17 mouse cellular contexts compared by ENCODE assay signal in genomic region chr1:106515611-106516010, GRCm38 (mm10).
DNase-seq lines count a peak whose midpoint lies in the region; ATAC-seq and TF ChIP-seq lines count a peak whose summit lies in the region.
"Had no signal": no experiment of that assay in that cellular context is flagged by ENCODE, and none has a peak within 500 bp of the region (broad histone marks: within the 10 kb centered on the region; RNA-seq: fewer than 3 reads in every experiment).

No protein-coding gene starts in this region.

- no peak for DNase-seq in heart, postnatal 36 days
- peak; percentile 88 for DNase-seq in CH12.LX (ENCODE audit: extremely low read depth)
- peak; percentile 59 to 64 for DNase-seq in thymus, postnatal 10 days (ENCODE audit: low spot score in 2 of 2)
- no peak for DNase-seq in layer of hippocampus, adult 11-12 months (ENCODE audit: low spot score)
- DNase-seq in midbrain, postnatal 0 days (ENCODE audit: low spot score) = no peak
- DNase-seq in lung, postnatal 25 days (ENCODE audit: low spot score) = no peak
- DNase-seq: adrenal gland, postnatal 14 days; cerebellum, adult 8-10 months; gastrocnemius, adult 2 months; heart, postnatal 14 days; kidney, postnatal 25 days; liver, embryonic 13.5 days had no signal

- no peaks in the 10 kb centered on the region for H3K9me3 ChIP-seq in heart, embryonic 16.5 days (replicated peaks; ENCODE audit: control insufficient read depth, low read length)
- H3K9me3 ChIP-seq in CH12.LX (replicated peaks; ENCODE audit: low read length) = no peaks in the 10 kb centered on the region
- no peaks in the 10 kb centered on the region for H3K9me3 ChIP-seq in megakaryocyte, embryonic 14.5 days
- no peaks in the 10 kb centered on the region for H3K9me3 ChIP-seq in midbrain, postnatal 0 days (ENCODE audit: low read length)
- H3K9me3 ChIP-seq: liver, embryonic 13.5 days; midbrain, embryonic 10.5 days had no signal

- in situ Hi-C loops in CH12.LX (cut with MboI; ENCODE audit: low pct_ligation_motif_present, low pct_unique_long_range_greater_than_20kb, low sequenced_read_pairs) = no loop called here

- H3K27me3 ChIP-seq in heart, embryonic 16.5 days (ENCODE audit: control insufficient read depth, insufficient read depth, low read length) = no peaks in the 10 kb centered on the region
- no peaks in the 10 kb centered on the region for H3K27me3 ChIP-seq in CH12.LX (replicated peaks)
- peaks cover 2% of the 10 kb centered on the region for H3K27me3 ChIP-seq in megakaryocyte, embryonic 14.5 days (replicated peaks)
- no peaks in the 10 kb centered on the region for H3K27me3 ChIP-seq in midbrain, postnatal 0 days (ENCODE audit: insufficient read depth, low read length)
- H3K27me3 ChIP-seq: liver, embryonic 13.5 days had no signal

- 75% methylated on average over 6 of the region's 6 CpGs for WGBS in heart, embryonic 16.5 days
- 86% methylated on average over 6 of the region's 6 CpGs for WGBS in midbrain, postnatal 0 days

- no peak for TF ChIP-seq POLR2A in CH12.LX (IDR thresholded peaks at IDR 0.05; ENCODE audit: low read depth, low read length)

- no peak for TF ChIP-seq CTCF in CH12.LX (conservative IDR thresholded peaks at IDR 0.05 in 1 of 2, IDR thresholded peaks at IDR 0.05 in 1 of 2; ENCODE audit: low read depth in 2 of 2, low read length in 2 of 2)
- no peak for TF ChIP-seq CTCF in midbrain, postnatal 0 days (IDR thresholded peaks at IDR 0.05)

- H3K4me1 ChIP-seq in heart, embryonic 16.5 days (ENCODE audit: control insufficient read depth, insufficient read depth, low read length) = peaks cover 18% of the 10 kb centered on the region
- peaks cover 16 to 26% of the 10 kb centered on the region in 2 experiments for H3K4me1 ChIP-seq in CH12.LX (ENCODE audit: control insufficient read depth in 1 of 2, insufficient read depth in 2 of 2)
- peaks cover 63% of the 10 kb centered on the region for H3K4me1 ChIP-seq in megakaryocyte, embryonic 14.5 days
- no peaks in the 10 kb centered on the region for H3K4me1 ChIP-seq in midbrain, postnatal 0 days (ENCODE audit: insufficient read depth, low read length)

- H3K4me2 ChIP-seq in heart, embryonic 16.5 days (ENCODE audit: low read depth, low read length) = no peak overlapping the region
- H3K4me2 ChIP-seq in CH12.LX (ENCODE audit: insufficient read depth, low read depth, poor library complexity, severe bottlenecking) = peak overlapping the region; percentile 51; the same call in 1 of the 2 replicates
- H3K4me2 ChIP-seq in midbrain, postnatal 0 days (ENCODE audit: low read depth, low read length, poor library complexity, severe bottlenecking) = no peak overlapping the region
- H3K4me2 ChIP-seq: liver, embryonic 13.5 days had no signal

- H3K4me3 ChIP-seq in heart, embryonic 16.5 days (ENCODE audit: low read length) = no peak overlapping the region
- H3K4me3 ChIP-seq in CH12.LX (replicated peaks in 1 of 3; ENCODE audit: low read depth in 2 of 3, low read length in 2 of 3, poor library complexity in 1 of 3) = no peak overlapping the region
- H3K4me3 ChIP-seq in megakaryocyte, embryonic 14.5 days (replicated peaks) = peak overlapping the region; percentile 38
- no peak overlapping the region for H3K4me3 ChIP-seq in midbrain, postnatal 0 days (ENCODE audit: low read depth, low read length)
- H3K4me3 ChIP-seq: gastrocnemius, adult 2 months; liver, embryonic 13.5 days; midbrain, embryonic 10.5 days had no signal

- no peaks in the 10 kb centered on the region for H3K79me2 ChIP-seq in CH12.LX (replicated peaks; ENCODE audit: control insufficient read depth, extremely low read depth, insufficient read depth, poor library complexity, severe bottlenecking)

- intact Hi-C loops in heart, postnatal 36 days (cut with DNase I) = no loop called here

- no peaks in the 10 kb centered on the region for H3K36me3 ChIP-seq in heart, embryonic 16.5 days (ENCODE audit: control insufficient read depth, insufficient read depth)
- H3K36me3 ChIP-seq in CH12.LX (replicated peaks in 1 of 2; ENCODE audit: control insufficient read depth in 1 of 2, insufficient read depth in 1 of 2, low read length in 1 of 2) = no peaks in the 10 kb centered on the region
- H3K36me3 ChIP-seq in megakaryocyte, embryonic 14.5 days (replicated peaks; ENCODE audit: low read length) = no peaks in the 10 kb centered on the region
- H3K36me3 ChIP-seq in midbrain, postnatal 0 days (ENCODE audit: insufficient read depth, low read length) = no peaks in the 10 kb centered on the region
- H3K36me3 ChIP-seq: liver, embryonic 13.5 days; midbrain, embryonic 10.5 days had no signal

- ATAC-seq in heart, embryonic 16.5 days (replicated peaks; ENCODE audit: extremely low read depth, insufficient read depth, low FRiP score) = peak; percentile 45
- no peak for ATAC-seq in midbrain, postnatal 0 days (ENCODE audit: low FRiP score)
- ATAC-seq: forebrain, embryonic 14.5 days; intestine, embryonic 16.5 days had no signal

- dilution Hi-C loops in CH12.LX (cut with MboI; ENCODE audit: extremely low pct_ligation_motif_present, extremely low pct_unique_long_range_greater_than_20kb, low sequenced_read_pairs) = no loop called here

- no peak overlapping the region for H3K27ac ChIP-seq in heart, embryonic 16.5 days (ENCODE audit: low read length)
- no peak overlapping the region; the same call in 1 of the 2 replicates for H3K27ac ChIP-seq in CH12.LX (ENCODE audit: insufficient read depth, low read depth)
- H3K27ac ChIP-seq in midbrain, postnatal 0 days (ENCODE audit: low read depth, low read length) = no peak overlapping the region
- H3K27ac ChIP-seq: gastrocnemius, adult 2 months; liver, embryonic 13.5 days; midbrain, embryonic 10.5 days had no signal

- H3K9ac ChIP-seq in heart, embryonic 16.5 days (ENCODE audit: low read length) = no peak overlapping the region
- H3K9ac ChIP-seq in CH12.LX (ENCODE audit: insufficient read depth, low read depth) = no peak overlapping the region
- no peak overlapping the region for H3K9ac ChIP-seq in midbrain, postnatal 0 days (replicated peaks; ENCODE audit: low read length, poor library complexity, severe bottlenecking)
- H3K9ac ChIP-seq: liver, embryonic 13.5 days had no signal

- TF ChIP-seq RAD21 in CH12.LX (IDR thresholded peaks at IDR 0.05; ENCODE audit: low read depth, low read length) = no peak; the same call in 1 of the 2 replicates

- peak; percentile 85 for TF ChIP-seq EP300 in CH12.LX (IDR thresholded peaks at IDR 0.05; ENCODE audit: low read length)

TF ChIP-seq in CH12.LX, 34 proteins besides CTCF, POLR2A, EP300 and RAD21 (continues in another document):
- TF ChIP-seq MAZ (IDR thresholded peaks at IDR 0.05; ENCODE audit: low read depth, low read length) (peak; percentile 44; the same call in 1 of the 2 replicates), USF1 (IDR thresholded peaks at IDR 0.05; ENCODE audit: low read depth, low read length) (no peak), KAT2A (IDR thresholded peaks at IDR 0.05; ENCODE audit: insufficient replicate concordance, low read length) (no peak), RCOR1 (conservative IDR thresholded peaks at IDR 0.05; ENCODE audit: low read depth, low read length) (0 out of 2 replicates have a peak, but pooled peaks have one; percentile 31), ETS1 (conservative IDR thresholded peaks at IDR 0.05; ENCODE audit: low read depth, low read length) (peak; percentile 81), NELFE (IDR thresholded peaks at IDR 0.05; ENCODE audit: low read depth, low read length) (no peak), ELF1 (IDR thresholded peaks at IDR 0.05; ENCODE audit: low read depth, low read length) (no peak), HCFC1 (IDR thresholded peaks at IDR 0.05; ENCODE audit: low read depth, low read length) (no peak; the same call in 1 of the 2 replicates), GABPA (IDR thresholded peaks at IDR 0.05; ENCODE audit: insufficient replicate concordance, low read depth, low read length) (no peak), ZNF384 (IDR thresholded peaks at IDR 0.05; ENCODE audit: low read depth, low read length) (no peak), SMC3 (IDR thresholded peaks at IDR 0.05; ENCODE audit: low read depth, low read length) (peak; percentile 12), E2F4 (IDR thresholded peaks at IDR 0.05; ENCODE audit: insufficient replicate concordance, low read depth, low read length) (no peak), POLR2AphosphoS2 (IDR thresholded peaks at IDR 0.05; ENCODE audit: low read depth, low read length) (no peak), TBP (conservative IDR thresholded peaks at IDR 0.05; ENCODE audit: low read depth, low read length) (no peak), USF2 (conservative IDR thresholded peaks at IDR 0.05; ENCODE audit: low read depth, low read length) (no peak), MAFK (IDR thresholded peaks at IDR 0.05; ENCODE audit: insufficient replicate concordance, low read length) (peak; percentile 70; the same call in 1 of the 2 replicates), JUND (conservative IDR thresholded peaks at IDR 0.05; ENCODE audit: low read depth, low read length) (0 out of 2 replicates have a peak, but pooled peaks have one; percentile 37), MEF2A (IDR thresholded peaks at IDR 0.05; ENCODE audit: borderline replicate concordance, low read depth, low read length) (peak; percentile 70; the same call in 1 of the 2 replicates), CHD1 (IDR thresholded peaks at IDR 0.05; ENCODE audit: low read depth, low read length) (no peak), JUN (IDR thresholded peaks at IDR 0.05; ENCODE audit: insufficient read depth, low read depth, low read length) (peak; percentile 13; the same call in 1 of the 2 replicates), IRF4 (IDR thresholded peaks at IDR 0.05; ENCODE audit: low read depth, low read length) (peak; percentile 89), ZC3H11A (IDR thresholded peaks at IDR 0.05; ENCODE audit: low read depth, low read length) (no peak), MXI1 (IDR thresholded peaks at IDR 0.05; ENCODE audit: low read depth, low read length) (no peak), UBTF (IDR thresholded peaks at IDR 0.05; ENCODE audit: low read depth, low read length) (no peak), MYC (IDR thresholded peaks at IDR 0.05; ENCODE audit: low read depth, low read length) (no peak), CHD2 (IDR thresholded peaks at IDR 0.05; ENCODE audit: low read length) (peak; percentile 72), PAX5 (IDR thresholded peaks at IDR 0.05; ENCODE audit: low read length) (no peak), ZMIZ1 (IDR thresholded peaks at IDR 0.05; ENCODE audit: low read depth, low read length) (no peak), SIN3A (IDR thresholded peaks at IDR 0.05; ENCODE audit: low read length) (peak; percentile 48; the same call in 1 of the 2 replicates), ZKSCAN1 (IDR thresholded peaks at IDR 0.05; ENCODE audit: borderline replicate concordance, low read depth, low read length) (no peak), BHLHE40 (IDR thresholded peaks at IDR 0.05; ENCODE audit: low read depth, low read length) (peak; percentile 84), MAX (IDR thresholded peaks at IDR 0.05; ENCODE audit: low read length) (no peak), TCF12 (IDR thresholded peaks at IDR 0.05; ENCODE audit: low read depth, low read length) (peak; percentile 86)

Comparison
In these comparisons a context has a peak if more than half of its experiments do, and no peak if none do; other contexts are left out.
1. DNase-seq: peak in CH12.LX (single experiment) and thymus, postnatal 10 days (2 of 2); none in heart, postnatal 36 days (0 of 2), layer of hippocampus, adult 11-12 months (single experiment), midbrain, postnatal 0 days (single experiment) and lung, postnatal 25 days (single experiment).